Mouse (Mus musculus) heart, embryonic 11.5 days (tissue): ENCODE measurements around the gene Prmt2. TPM values are rescaled to one million over a fixed set of nuclear protein-coding genes. Genes with fewer than 3 reads are reported as not detected.
A peak's percentile ranks its signal among the peaks of the same experiment; 100 is the strongest.

Source experiments
- ATAC-seq: fragments of 200-750 bp; cut with Nextera tagmentation; replicated peaks from 2 replicates; pipeline ENCODE4 v1.8.0; 2017; ENCODE audit warnings: moderate library complexity; ENCODE audit not compliant: insufficient number of reproducible peaks, low FRiP score, low TSS enrichment
- H3K27ac ChIP-seq: fragments of 300-500 bp; sonication (generic); 2 replicates; pipeline ENCODE4 v1.5.1; 2014; ENCODE audit warnings: mild to moderate bottlenecking, low read depth, low read length
- H3K27me3 ChIP-seq: fragments of 300-500 bp; sonication (generic); 2 replicates; pipeline ENCODE4 v1.6.1; 2014; ENCODE audit warnings: mild to moderate bottlenecking, low read length, mixed read lengths; ENCODE audit not compliant: control insufficient read depth, insufficient read depth
- H3K36me3 ChIP-seq: fragments of 300-500 bp; sonication (generic); 2 replicates; pipeline ENCODE4 v1.6.1; 2014; ENCODE audit warnings: mild to moderate bottlenecking, low read length, moderate library complexity, mixed read lengths; ENCODE audit not compliant: control insufficient read depth, insufficient read depth
- H3K4me1 ChIP-seq: fragments of 300-500 bp; sonication (generic); 2 replicates; pipeline ENCODE4 v1.6.1; 2014; ENCODE audit warnings: low read length; ENCODE audit not compliant: control insufficient read depth, insufficient read depth
- H3K4me2 ChIP-seq: fragments of 300-500 bp; sonication (generic); 2 replicates; pipeline ENCODE4 v1.6.1; 2014; ENCODE audit warnings: mild to moderate bottlenecking, moderate library complexity
- H3K4me3 ChIP-seq: fragments of 300-500 bp; sonication (generic); 2 replicates; pipeline ENCODE4 v1.5.1; 2014; ENCODE audit warnings: low read depth, low read length
- H3K9ac ChIP-seq: fragments of 300-500 bp; sonication (generic); 2 replicates; pipeline ENCODE4 v1.6.1; 2014; ENCODE audit warnings: mild to moderate bottlenecking, low read depth, low read length, moderate library complexity
- H3K9me3 ChIP-seq: fragments of 300-500 bp; sonication (generic); replicated peaks from 2 replicates; pipeline ENCODE4 v1.6.1; 2016; ENCODE audit warnings: low read length; ENCODE audit not compliant: control insufficient read depth
- WGBS: fragments of 180-500 bp; shearing (Covaris S2); extraction: QIAGEN DNeasy Blood & Tissue Kit; methylation state at CpG from one replicate; pipeline ENCODE4 v1.1.7; 2014; ENCODE audit not compliant: insufficient replicate concordance; 5-methylcytosine and 5-hydroxymethylcytosine counted together
- polyA plus RNA-seq: library from polyadenylated mRNA; unstranded; fragments of >200 nt; fragmentation: Nextera tagmentation; extraction: Ambion mirVana; gene quantifications from 2 replicates; pipeline ENCODE4 v1.2.1, GENCODE M21; 2014

Gene Prmt2
- polyA plus RNA-seq, 1 experiment from 2014 or later: 62.6 TPM

GRCm38 (mm10) chr10:76209241-76209640, 28.4 kb downstream of the Prmt2 start:
- H3K27me3 ChIP-seq: no peaks in the 10 kb centered on the region
- H3K9ac ChIP-seq: no peak overlapping the region
- 91% methylated on average over 8 of the region's 8 CpGs for WGBS
- H3K4me1 ChIP-seq: no peaks in the 10 kb centered on the region
- H3K4me3 ChIP-seq: no peak overlapping the region
- ATAC-seq: no peak
- peaks cover 27% of the 10 kb centered on the region for H3K36me3 ChIP-seq
- H3K9me3 ChIP-seq: 0 out of 2 replicates have a peak, but pooled peaks cover 1% of the 10 kb centered on the region
- H3K27ac ChIP-seq: no peak overlapping the region
- no peak overlapping the region for H3K4me2 ChIP-seq

GRCm38 (mm10) chr10:76207262-76207796, 30.3 kb downstream of the Prmt2 start:
- H3K36me3 ChIP-seq: peaks cover 15% of the 10 kb centered on the region
- no peaks in the 10 kb centered on the region for H3K9me3 ChIP-seq
- no peak for ATAC-seq
- 85% methylated on average over 13 of the region's 13 CpGs for WGBS
- H3K27me3 ChIP-seq: no peaks in the 10 kb centered on the region
- no peak overlapping the region for H3K4me2 ChIP-seq
- no peak overlapping the region for H3K4me3 ChIP-seq
- no peaks in the 10 kb centered on the region for H3K4me1 ChIP-seq
- H3K27ac ChIP-seq: no peak overlapping the region
- H3K9ac ChIP-seq: no peak overlapping the region

GRCm38 (mm10) chr10:76203798-76204283, 33.8 kb downstream of the Prmt2 start:
- no peak for ATAC-seq
- Histone ChIP-seq H3K4me1 (no peaks in the 10 kb centered on the region), H3K4me3 (peak overlapping the region; percentile 35), H3K27me3 (0 out of 2 replicates have a peak, but pooled peaks cover 5% of the 10 kb centered on the region), H3K36me3 (peaks cover 4% of the 10 kb centered on the region), H3K9me3 (no peaks in the 10 kb centered on the region), H3K9ac (peak overlapping the region; percentile 52), H3K27ac (no peak overlapping the region), H3K4me2 (peak overlapping the region; percentile 64)
- 8% methylated on average over 17 of the region's 18 CpGs for whole genome bisulfite sequencing

- WGBS: 13% methylated on average over 7 of the region's 7 CpGs
- Histone ChIP-seq H3K27me3 (peaks cover 5% of the 10 kb centered on the region; the same call in 1 of the 2 replicates), H3K27ac (no peak overlapping the region), H3K4me3 (no peak overlapping the region), H3K36me3 (no peaks in the 10 kb centered on the region), H3K4me2 (no peak overlapping the region), H3K9me3 (no peaks in the 10 kb centered on the region), H3K4me1 (no peaks in the 10 kb centered on the region), H3K9ac (no peak overlapping the region)
- no peak for ATAC-seq
These were observed 35.7 kb downstream of the Prmt2 start for GRCm38 (mm10) chr10:76201978-76202377.

- ATAC-seq: no peak
- Histone ChIP-seq H3K9me3 (no peaks in the 10 kb centered on the region), H3K4me2 (no peak overlapping the region), H3K9ac (no peak overlapping the region), H3K27me3 (peaks cover 5% of the 10 kb centered on the region; the same call in 1 of the 2 replicates), H3K36me3 (no peaks in the 10 kb centered on the region), H3K4me3 (no peak overlapping the region), H3K4me1 (no peaks in the 10 kb centered on the region), H3K27ac (no peak overlapping the region)
- WGBS: 80% methylated on average over 3 of the region's 3 CpGs
These were observed 36.2 kb downstream of the Prmt2 start for GRCm38 (mm10) chr10:76201416-76201815.

GRCm38 (mm10) chr10:76188010-76188409, 49.7 kb downstream of the Prmt2 start:
- Histone ChIP-seq H3K27me3 (peaks cover 16% of the 10 kb centered on the region), H3K4me2 (no peak overlapping the region), H3K9me3 (no peaks in the 10 kb centered on the region), H3K9ac (no peak overlapping the region), H3K4me1 (no peaks in the 10 kb centered on the region), H3K36me3 (no peaks in the 10 kb centered on the region), H3K4me3 (no peak overlapping the region), H3K27ac (no peak overlapping the region)
- WGBS: 76% methylated on average over 1 of the region's 1 CpGs
- ATAC-seq: no peak

- Histone ChIP-seq H3K9ac (no peak overlapping the region), H3K4me3 (no peak overlapping the region), H3K27me3 (peaks cover 11% of the 10 kb centered on the region), H3K36me3 (no peaks in the 10 kb centered on the region), H3K27ac (no peak overlapping the region), H3K4me2 (no peak overlapping the region), H3K9me3 (no peaks in the 10 kb centered on the region), H3K4me1 (no peaks in the 10 kb centered on the region)
- 75% methylated on average over 4 of the region's 4 CpGs for WGBS
- ATAC-seq: no peak
These were observed 52.4 kb downstream of the Prmt2 start for GRCm38 (mm10) chr10:76185216-76185615.

- Histone ChIP-seq H3K9me3 (no peaks in the 10 kb centered on the region), H3K27me3 (peaks cover 9% of the 10 kb centered on the region), H3K27ac (no peak overlapping the region), H3K4me3 (no peak overlapping the region), H3K4me1 (no peaks in the 10 kb centered on the region), H3K9ac (no peak overlapping the region), H3K4me2 (no peak overlapping the region), H3K36me3 (no peaks in the 10 kb centered on the region)
- no peak for ATAC-seq
- WGBS: 34% methylated on average over 2 of the region's 2 CpGs
These were observed 62.8 kb downstream of the Prmt2 start for GRCm38 (mm10) chr10:76174899-76175298.

- no peaks in the 10 kb centered on the region for H3K36me3 ChIP-seq
- H3K27ac ChIP-seq: no peak overlapping the region
- 67% methylated on average over 1 of the region's 1 CpGs for WGBS
- H3K4me1 ChIP-seq: no peaks in the 10 kb centered on the region
- no peak overlapping the region for H3K4me3 ChIP-seq
- no peak overlapping the region for H3K9ac ChIP-seq
- H3K4me2 ChIP-seq: no peak overlapping the region
- no peaks in the 10 kb centered on the region for H3K27me3 ChIP-seq
- ATAC-seq: no peak
- no peaks in the 10 kb centered on the region for H3K9me3 ChIP-seq
These were observed 79.7 kb downstream of the Prmt2 start for GRCm38 (mm10) chr10:76158009-76158408.
